Mouse (Mus musculus): ENCODE measurements around the gene Kdm2b.

- TF ChIP-seq ZC3H11A (IDR thresholded peaks at IDR 0.05; ENCODE audit: borderline replicate concordance, low read depth, low read length) (no peak), MAFK (IDR thresholded peaks at IDR 0.05; ENCODE audit: insufficient read depth, low read depth, low read length) (no peak), ZNF384 (IDR thresholded peaks at IDR 0.05; ENCODE audit: low read depth, low read length) (no peak), HCFC1 (IDR thresholded peaks at IDR 0.05; ENCODE audit: borderline replicate concordance, insufficient read depth, low read length) (no peak), CHD2 (IDR thresholded peaks at IDR 0.05; ENCODE audit: low read depth, low read length) (no peak)
These were observed 148.5 kb downstream of the Kdm2b start for GRCm38 (mm10) chr5:122841126-122841525.
